Mouse (Mus musculus): ENCODE measurements at regions not wholly inside any gene's neighbourhood (a gene's known extent, or its start where the extent isn't known, plus 50 kb on each side); places are given as distances from the start of the nearest gene placed in this dataset.

- H3K4me3 ChIP-seq (ENCODE audit: insufficient read depth in 1 of 2, low read depth in 2 of 2, low read length in 2 of 2), result no peak overlapping the region
- DNase-seq (ENCODE audit: low read depth in 3 of 3, low spot score in 3 of 3) (no peak), ATAC-seq (ENCODE audit: insufficient read depth) (no peak)
- H3K4me1 ChIP-seq (replicated peaks; ENCODE audit: control insufficient read depth in 2 of 2, insufficient read depth in 2 of 2, low read length in 1 of 2), result no peaks in the 10 kb centered on the region
- no peak overlapping the region for H3K4me2 ChIP-seq (ENCODE audit: low read depth)
- H3K36me3 ChIP-seq (replicated peaks; ENCODE audit: control insufficient read depth, insufficient read depth, low read depth), result no peaks in the 10 kb centered on the region
- no peaks in the 10 kb centered on the region for H3K27me3 ChIP-seq (ENCODE audit: control insufficient read depth, insufficient read depth, low read length)
- H3K9ac ChIP-seq (replicated peaks), result no peak overlapping the region
- WGBS (ENCODE audit: insufficient replicate concordance), result 50% methylated on average over 2 of the region's 2 CpGs
- no peaks in the 10 kb centered on the region for H3K9me3 ChIP-seq (ENCODE audit: control insufficient read depth, low read length)
- TF ChIP-seq CTCF (IDR thresholded peaks at IDR 0.05; ENCODE audit: low read depth), result no peak
- H3K27ac ChIP-seq, result no peak overlapping the region
Measured at GRCm38 (mm10) chr8:87417466-87417865, 54.9 kb downstream of the Cbln1 start.

DNA sequence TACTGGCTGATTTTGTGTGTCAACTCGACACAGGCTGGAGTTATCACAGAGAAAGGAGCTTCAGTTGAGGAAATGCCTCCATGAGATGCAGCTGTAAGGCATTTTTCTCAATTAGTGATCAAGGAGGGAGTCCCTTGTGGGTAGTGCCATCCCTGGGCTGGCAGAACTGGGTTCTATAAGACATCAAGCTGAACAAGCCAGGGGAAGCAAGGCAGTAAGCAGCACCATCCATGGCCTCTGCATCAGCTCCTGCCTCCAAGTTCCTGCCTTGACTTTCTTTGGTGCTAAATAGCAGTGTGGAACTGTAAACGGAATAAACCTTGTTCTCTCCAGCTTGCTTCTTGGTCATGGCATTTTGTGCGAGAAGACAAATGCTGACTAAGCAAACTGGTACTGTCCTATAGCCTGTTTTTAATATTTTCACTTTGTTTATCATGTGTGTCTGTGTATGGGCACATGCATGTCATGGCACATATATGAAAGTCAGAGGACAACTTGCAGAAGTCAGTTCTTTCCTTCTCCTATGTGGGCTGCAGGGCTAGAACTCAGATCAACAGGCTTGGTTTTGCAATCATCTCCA is 57.3 kb downstream of the Cbln1 start:
- Histone ChIP-seq H3K27me3 (ENCODE audit: control insufficient read depth, insufficient read depth, low read length) (no peaks in the 10 kb centered on the region), H3K36me3 (replicated peaks; ENCODE audit: control insufficient read depth, insufficient read depth, low read depth) (no peaks in the 10 kb centered on the region), H3K4me3 (ENCODE audit: insufficient read depth in 1 of 2, low read depth in 2 of 2, low read length in 2 of 2) (no peak overlapping the region), H3K9ac (replicated peaks) (no peak overlapping the region), H3K4me2 (ENCODE audit: low read depth) (no peak overlapping the region), H3K9me3 (ENCODE audit: control insufficient read depth, low read length) (no peaks in the 10 kb centered on the region), H3K4me1 (replicated peaks; ENCODE audit: control insufficient read depth in 2 of 2, insufficient read depth in 2 of 2, low read length in 1 of 2) (no peaks in the 10 kb centered on the region), H3K27ac (no peak overlapping the region)
- ATAC-seq (ENCODE audit: insufficient read depth), result no peak
- WGBS (ENCODE audit: insufficient replicate concordance), result 52% methylated on average over 3 of the region's 3 CpGs
- TF ChIP-seq EP300 (IDR thresholded peaks at IDR 0.05; ENCODE audit: low read depth), result no peak
- no peak for TF ChIP-seq CTCF (IDR thresholded peaks at IDR 0.05; ENCODE audit: low read depth)
- DNase-seq (ENCODE audit: low read depth in 3 of 3, low spot score in 3 of 3), result no peak

DNA sequence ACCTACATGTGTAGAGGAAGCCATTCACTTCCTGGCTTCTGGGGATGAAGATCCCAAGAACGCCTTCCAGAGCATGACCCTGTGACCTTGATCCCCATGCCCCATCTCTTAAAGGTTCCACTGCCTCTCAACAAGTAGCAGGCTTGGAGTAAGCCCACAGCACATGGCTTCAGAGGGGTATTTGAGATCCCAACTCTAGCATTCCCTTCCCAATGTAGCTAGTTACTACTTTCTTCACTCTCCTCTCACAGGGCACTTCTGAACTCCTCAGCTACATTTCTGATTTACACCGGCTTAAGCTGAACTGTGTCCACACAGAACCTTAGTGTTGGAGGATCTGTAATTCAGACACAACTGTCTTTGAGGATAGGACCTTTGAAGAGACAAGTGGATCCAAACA is 83.4 kb downstream of the Cbln1 start:
- Histone ChIP-seq H3K4me3 (ENCODE audit: insufficient read depth in 1 of 2, low read depth in 2 of 2, low read length in 2 of 2) (no peak overlapping the region), H3K4me2 (ENCODE audit: low read depth) (no peak overlapping the region), H3K9me3 (ENCODE audit: control insufficient read depth, low read length) (no peaks in the 10 kb centered on the region), H3K36me3 (replicated peaks; ENCODE audit: control insufficient read depth, insufficient read depth, low read depth) (no peaks in the 10 kb centered on the region), H3K4me1 (replicated peaks; ENCODE audit: control insufficient read depth in 2 of 2, insufficient read depth in 2 of 2, low read length in 1 of 2) (no peaks in the 10 kb centered on the region), H3K27me3 (ENCODE audit: control insufficient read depth, insufficient read depth, low read length) (no peaks in the 10 kb centered on the region), H3K27ac (no peak overlapping the region), H3K9ac (replicated peaks) (no peak overlapping the region)
- 41% methylated on average over 2 of the region's 2 CpGs for WGBS (ENCODE audit: insufficient replicate concordance)
- no peak for TF ChIP-seq CTCF (IDR thresholded peaks at IDR 0.05; ENCODE audit: low read depth)
- no peak for TF ChIP-seq EP300 (IDR thresholded peaks at IDR 0.05; ENCODE audit: low read depth)
- ATAC-seq (ENCODE audit: insufficient read depth) (no peak), DNase-seq (ENCODE audit: low read depth in 3 of 3, low spot score in 3 of 3) (no peak)

DNA sequence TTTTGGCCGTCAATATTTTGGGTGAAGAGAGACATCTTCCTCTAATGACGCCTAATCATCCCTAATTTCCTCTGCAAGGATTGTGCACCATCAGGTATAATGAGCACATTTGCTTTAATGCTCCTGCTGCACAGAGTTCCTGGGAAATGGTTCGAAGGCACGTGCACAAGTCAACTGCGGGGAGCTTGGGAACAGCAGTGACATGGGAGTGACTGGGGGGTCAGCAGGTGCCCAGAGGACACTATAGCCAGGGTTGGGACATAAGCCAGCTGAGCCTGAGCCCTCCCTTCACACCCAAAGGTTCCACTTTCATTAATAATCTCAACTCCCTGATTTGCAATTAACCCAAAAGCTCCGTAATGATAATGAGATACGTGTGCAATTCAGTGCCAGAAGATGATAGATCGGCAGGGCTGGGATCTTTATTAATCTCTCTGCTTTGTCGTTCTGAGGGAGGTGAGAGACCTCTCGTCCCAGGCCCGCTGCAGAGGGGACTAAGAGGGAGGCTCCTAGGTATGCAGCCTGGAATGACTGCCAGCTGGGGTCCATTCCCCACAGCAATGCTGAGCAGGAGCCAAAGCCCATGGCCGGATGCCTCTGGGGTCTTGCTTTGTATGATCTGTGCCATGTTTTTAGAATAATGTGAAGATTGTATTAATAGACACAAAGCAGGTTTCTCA is 88.7 kb downstream of the Cbln1 start:
- DNase-seq (ENCODE audit: low read depth in 3 of 3, low spot score in 3 of 3), result no peak
- H3K27me3 ChIP-seq (ENCODE audit: control insufficient read depth, insufficient read depth, low read length), result no peaks in the 10 kb centered on the region
- no peak overlapping the region for H3K27ac ChIP-seq
- no peaks in the 10 kb centered on the region for H3K4me1 ChIP-seq (replicated peaks; ENCODE audit: control insufficient read depth in 2 of 2, insufficient read depth in 2 of 2, low read length in 1 of 2)
- no peak overlapping the region for H3K4me2 ChIP-seq (ENCODE audit: low read depth)
- TF ChIP-seq CTCF (IDR thresholded peaks at IDR 0.05; ENCODE audit: low read depth) (no peak), EP300 (IDR thresholded peaks at IDR 0.05; ENCODE audit: low read depth) (no peak)
- ATAC-seq (ENCODE audit: insufficient read depth), result no peak
- H3K36me3 ChIP-seq (replicated peaks; ENCODE audit: control insufficient read depth, insufficient read depth, low read depth), result no peaks in the 10 kb centered on the region
- no peak overlapping the region for H3K9ac ChIP-seq (replicated peaks)
- no peaks in the 10 kb centered on the region for H3K9me3 ChIP-seq (ENCODE audit: control insufficient read depth, low read length)
- WGBS (ENCODE audit: insufficient replicate concordance), result 66% methylated on average over 12 of the region's 12 CpGs
- no peak overlapping the region for H3K4me3 ChIP-seq (ENCODE audit: insufficient read depth in 1 of 2, low read depth in 2 of 2, low read length in 2 of 2)

GRCm38 (mm10) chr8:87382311-87382710 is 90.1 kb downstream of the Cbln1 start:
- Histone ChIP-seq H3K27ac (no peak overlapping the region), H3K4me1 (replicated peaks; ENCODE audit: control insufficient read depth in 2 of 2, insufficient read depth in 2 of 2, low read length in 1 of 2) (no peaks in the 10 kb centered on the region), H3K36me3 (replicated peaks; ENCODE audit: control insufficient read depth, insufficient read depth, low read depth) (no peaks in the 10 kb centered on the region), H3K9ac (replicated peaks) (no peak overlapping the region), H3K27me3 (ENCODE audit: control insufficient read depth, insufficient read depth, low read length) (no peaks in the 10 kb centered on the region), H3K4me2 (ENCODE audit: low read depth) (no peak overlapping the region), H3K4me3 (ENCODE audit: insufficient read depth in 1 of 2, low read depth in 2 of 2, low read length in 2 of 2) (no peak overlapping the region), H3K9me3 (ENCODE audit: control insufficient read depth, low read length) (no peaks in the 10 kb centered on the region)
- WGBS (ENCODE audit: insufficient replicate concordance), result 54% methylated on average over 5 of the region's 5 CpGs
- ATAC-seq (ENCODE audit: insufficient read depth), result no peak
- TF ChIP-seq CTCF (IDR thresholded peaks at IDR 0.05; ENCODE audit: low read depth), result no peak
- TF ChIP-seq EP300 (IDR thresholded peaks at IDR 0.05; ENCODE audit: low read depth), result no peak
- DNase-seq (ENCODE audit: low read depth in 3 of 3, low spot score in 3 of 3), result no peak
